Mouse (Mus musculus): ENCODE data around the gene Tspoap1. TPM values are rescaled to one million over a fixed set of nuclear protein-coding genes. Genes with fewer than 3 reads are reported as not detected.
A peak's percentile ranks its signal among the peaks of the same experiment; 100 is the strongest.

Gene Tspoap1
- polyA plus RNA-seq, 1 experiment = 50.9 TPM

DNA sequence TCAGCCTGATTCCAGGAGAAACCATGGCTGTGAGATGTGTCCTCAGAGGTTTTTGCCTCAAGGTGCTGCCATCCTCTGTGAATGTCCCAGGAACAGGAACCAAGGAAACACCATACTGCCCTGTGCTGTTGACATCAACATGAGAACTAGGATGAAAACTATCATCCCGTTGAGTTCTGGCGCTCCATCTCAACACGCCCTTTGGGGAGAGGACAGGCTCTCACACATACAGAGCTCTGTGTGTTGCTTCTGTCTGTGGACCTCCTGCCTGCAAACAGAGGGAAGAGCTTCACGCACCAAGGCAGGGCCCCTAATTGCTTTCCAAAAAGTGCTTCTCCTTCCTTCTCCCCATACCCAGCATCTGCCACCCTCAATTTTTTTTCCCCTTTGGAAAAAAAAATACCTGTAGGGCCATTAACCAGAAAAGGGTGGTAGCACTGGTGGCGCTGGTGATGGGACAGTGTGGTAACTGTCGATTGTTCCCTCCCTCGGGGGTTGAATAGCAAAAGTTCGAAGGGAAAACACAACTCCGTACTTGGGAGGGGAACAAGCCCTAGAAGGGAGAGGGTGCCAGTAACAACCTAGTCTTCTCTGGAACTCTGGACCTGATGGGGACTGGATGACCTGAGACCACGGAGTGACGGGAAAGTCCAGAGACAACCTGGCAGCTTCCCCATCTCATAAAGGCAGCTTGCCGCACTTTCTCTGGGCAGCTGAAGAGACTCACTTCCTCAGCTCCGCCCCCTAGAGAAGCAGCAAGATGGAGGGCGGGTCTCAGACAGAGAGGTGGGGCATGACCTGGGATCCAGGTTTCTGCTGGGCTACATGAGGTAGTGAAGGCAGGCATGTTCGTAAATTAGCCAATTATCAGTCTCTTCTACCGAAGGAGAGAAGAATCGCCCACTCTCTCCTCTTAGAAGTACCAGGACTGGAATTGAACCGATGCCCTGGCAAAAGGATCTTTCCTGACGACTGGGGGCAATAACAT is 11.9 kb upstream of the Tspoap1 start:
- WGBS = 7% methylated on average over 19 of the region's 19 CpGs
- Histone ChIP-seq H3K4me3 (replicated peaks; ENCODE audit: control insufficient read depth, low read depth, low read length) (peak overlapping the region; percentile 63), H3K4me1 (ENCODE audit: control insufficient read depth, insufficient read depth, low read length) (peaks cover 18% of the 10 kb centered on the region), H3K27ac (ENCODE audit: control insufficient read depth, insufficient read depth, low read depth, low read length, poor library complexity) (peak overlapping the region; percentile 98)
- TF ChIP-seq POLR2A (IDR thresholded peaks at IDR 0.05; ENCODE audit: borderline replicate concordance, control insufficient read depth, low read depth, low read length) (peak; percentile 64), CTCF (IDR thresholded peaks at IDR 0.05; ENCODE audit: control insufficient read depth, insufficient read depth, low read length) (0 out of 2 replicates have a peak, but pooled peaks have one; percentile 7)

DNA sequence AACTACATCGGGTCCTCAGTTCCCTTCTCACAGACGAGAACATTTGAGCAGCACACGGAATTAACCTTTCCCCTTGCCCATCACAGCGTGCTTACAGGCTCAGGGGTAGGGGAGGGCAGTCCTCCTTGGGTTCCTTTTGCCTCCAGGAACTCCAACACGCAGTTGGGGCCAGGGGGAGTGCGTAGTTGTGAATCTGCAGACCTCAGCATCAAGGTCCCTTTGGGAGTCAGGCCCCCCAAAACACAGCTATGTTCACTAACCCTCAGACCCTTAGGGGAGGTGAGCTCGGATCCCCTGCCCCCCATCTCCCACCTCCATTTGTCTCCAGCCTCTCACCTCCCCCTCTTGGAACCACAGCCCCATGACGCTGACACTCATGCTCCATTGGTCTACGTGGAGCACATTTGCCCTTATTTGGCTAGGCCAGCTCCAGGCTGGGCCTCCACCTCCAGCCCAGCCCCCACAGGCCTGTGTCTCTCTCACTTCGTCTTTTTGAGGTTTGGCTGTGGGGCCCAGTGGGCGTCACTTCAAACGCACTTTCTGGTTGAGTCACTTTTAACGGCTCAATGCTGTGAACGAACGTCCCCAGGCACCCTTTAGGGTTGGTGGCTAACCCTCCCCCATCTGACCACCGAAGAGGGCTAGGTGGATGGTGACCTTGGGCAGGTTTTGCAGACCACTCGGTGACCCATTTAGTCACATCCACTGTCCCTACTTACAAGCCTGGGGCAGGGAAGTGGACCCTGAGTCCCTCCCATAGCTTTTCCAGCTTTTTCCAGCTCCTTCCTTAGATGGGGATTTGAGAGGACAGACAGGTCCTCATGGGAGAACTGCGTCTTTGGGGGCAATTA is 10.9 kb upstream of the Tspoap1 start:
- H3K27ac ChIP-seq (ENCODE audit: control insufficient read depth, insufficient read depth, low read depth, low read length, poor library complexity) = peak overlapping the region; percentile 98
- no peak for TF ChIP-seq CTCF (IDR thresholded peaks at IDR 0.05; ENCODE audit: control insufficient read depth, insufficient read depth, low read length)
- TF ChIP-seq POLR2A (IDR thresholded peaks at IDR 0.05; ENCODE audit: borderline replicate concordance, control insufficient read depth, low read depth, low read length) = peak; percentile 70
- H3K4me3 ChIP-seq (replicated peaks; ENCODE audit: control insufficient read depth, low read depth, low read length) = peak overlapping the region; percentile 63
- peaks cover 20% of the 10 kb centered on the region for H3K4me1 ChIP-seq (ENCODE audit: control insufficient read depth, insufficient read depth, low read length)
- under 1% methylated on average over 18 of the region's 18 CpGs for WGBS

- TF ChIP-seq POLR2A (IDR thresholded peaks at IDR 0.05; ENCODE audit: borderline replicate concordance, control insufficient read depth, low read depth, low read length) (no peak; the same call in 1 of the 2 replicates), CTCF (IDR thresholded peaks at IDR 0.05; ENCODE audit: control insufficient read depth, insufficient read depth, low read length) (no peak)
- Histone ChIP-seq H3K4me1 (ENCODE audit: control insufficient read depth, insufficient read depth, low read length) (peaks cover 21% of the 10 kb centered on the region), H3K27ac (ENCODE audit: control insufficient read depth, insufficient read depth, low read depth, low read length, poor library complexity) (peak overlapping the region; percentile 98), H3K4me3 (replicated peaks; ENCODE audit: control insufficient read depth, low read depth, low read length) (peak overlapping the region; percentile 53)
- 2% methylated on average over 11 of the region's 11 CpGs for WGBS
Measured at GRCm38 (mm10) chr11:87750043-87750421, 10.3 kb upstream of the Tspoap1 start.

DNA sequence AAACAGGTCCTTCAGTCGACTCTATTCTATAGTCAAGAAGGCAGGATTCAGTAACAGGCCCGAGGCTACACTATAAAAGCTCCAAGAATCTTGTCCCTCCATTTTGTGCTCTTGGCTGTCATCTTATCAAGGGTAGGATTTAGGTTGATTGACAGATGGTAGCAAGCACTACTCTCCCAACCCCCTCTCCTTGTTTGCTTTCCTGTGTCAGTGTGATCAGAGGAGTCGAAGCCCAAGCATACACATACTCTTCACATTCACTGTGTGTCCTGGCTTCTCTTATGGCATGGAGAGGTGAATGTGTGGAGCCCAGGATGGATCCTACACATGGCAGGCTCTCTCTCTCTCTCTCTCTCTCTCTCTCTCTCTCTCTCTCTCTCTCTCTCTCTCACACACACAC is 9.8 kb upstream of the Tspoap1 start:
- 4% methylated on average over 3 of the region's 3 CpGs for WGBS
- TF ChIP-seq CTCF (IDR thresholded peaks at IDR 0.05; ENCODE audit: control insufficient read depth, insufficient read depth, low read length) = no peak
- TF ChIP-seq POLR2A (IDR thresholded peaks at IDR 0.05; ENCODE audit: borderline replicate concordance, control insufficient read depth, low read depth, low read length) = no peak
- H3K27ac ChIP-seq (ENCODE audit: control insufficient read depth, insufficient read depth, low read depth, low read length, poor library complexity) = peak overlapping the region; percentile 98
- H3K4me1 ChIP-seq (ENCODE audit: control insufficient read depth, insufficient read depth, low read length) = peaks cover 21% of the 10 kb centered on the region
- H3K4me3 ChIP-seq (replicated peaks; ENCODE audit: control insufficient read depth, low read depth, low read length) = peak overlapping the region; percentile 25

- 15% methylated on average over 8 of the region's 8 CpGs for WGBS
- TF ChIP-seq CTCF (IDR thresholded peaks at IDR 0.05; ENCODE audit: control insufficient read depth, insufficient read depth, low read length) (no peak), POLR2A (IDR thresholded peaks at IDR 0.05; ENCODE audit: borderline replicate concordance, control insufficient read depth, low read depth, low read length) (no peak)
- Histone ChIP-seq H3K4me3 (replicated peaks; ENCODE audit: control insufficient read depth, low read depth, low read length) (peak overlapping the region; percentile 62), H3K4me1 (ENCODE audit: control insufficient read depth, insufficient read depth, low read length) (peaks cover 18% of the 10 kb centered on the region), H3K27ac (ENCODE audit: control insufficient read depth, insufficient read depth, low read depth, low read length, poor library complexity) (peak overlapping the region; percentile 98)
Measured at GRCm38 (mm10) chr11:87751031-87751430, 9.3 kb upstream of the Tspoap1 start.

DNA sequence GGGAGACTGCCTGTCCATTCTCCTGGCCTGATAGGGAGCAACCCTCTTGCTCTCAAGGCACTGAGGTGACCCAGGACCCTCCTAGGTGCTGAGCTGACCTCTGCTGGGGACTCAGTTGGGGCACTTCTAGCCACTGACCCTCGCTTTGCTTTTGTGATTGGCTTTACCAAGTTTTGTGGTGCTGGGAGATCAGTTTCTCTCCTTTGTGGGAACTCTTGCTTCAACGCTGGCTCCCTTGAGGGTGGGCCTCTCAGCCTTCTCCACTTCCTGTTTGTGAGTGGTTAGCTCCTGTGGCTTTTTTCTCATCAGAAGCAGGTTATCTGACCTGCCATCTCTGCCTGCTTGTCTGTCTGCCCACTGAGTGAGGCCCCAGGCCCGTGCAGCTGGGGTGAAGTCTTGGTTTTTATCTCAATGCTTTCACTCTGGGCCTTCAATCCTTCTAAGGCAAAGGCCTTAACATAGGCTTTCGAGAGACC is 8.8 kb upstream of the Tspoap1 start:
- peak overlapping the region; percentile 98 for H3K27ac ChIP-seq (ENCODE audit: control insufficient read depth, insufficient read depth, low read depth, low read length, poor library complexity)
- H3K4me3 ChIP-seq (replicated peaks; ENCODE audit: control insufficient read depth, low read depth, low read length) = peak overlapping the region; percentile 62
- no peak for TF ChIP-seq CTCF (IDR thresholded peaks at IDR 0.05; ENCODE audit: control insufficient read depth, insufficient read depth, low read length)
- peak; percentile 50 for TF ChIP-seq POLR2A (IDR thresholded peaks at IDR 0.05; ENCODE audit: borderline replicate concordance, control insufficient read depth, low read depth, low read length)
- peaks cover 16% of the 10 kb centered on the region for H3K4me1 ChIP-seq (ENCODE audit: control insufficient read depth, insufficient read depth, low read length)
- 2% methylated on average over 4 of the region's 4 CpGs for WGBS

DNA sequence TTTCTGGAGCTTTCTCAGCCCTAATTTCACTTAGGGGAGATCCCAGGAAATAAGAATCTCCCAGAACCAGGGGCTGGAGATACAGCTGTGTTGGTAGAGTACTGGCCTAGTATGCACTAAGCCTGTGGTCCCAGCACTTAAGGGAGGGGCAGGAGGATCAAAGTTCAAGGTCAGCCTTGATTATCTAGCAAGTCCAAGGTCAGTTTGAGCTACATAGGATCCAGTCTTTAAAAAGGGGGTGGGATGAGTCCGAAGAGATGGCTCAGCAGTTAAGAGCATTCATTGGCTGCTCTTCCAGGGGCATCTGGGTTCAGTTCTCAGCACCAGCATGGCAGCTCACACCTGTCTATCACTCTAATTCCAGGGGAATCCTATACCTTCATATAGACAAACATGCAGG is 8.0 kb upstream of the Tspoap1 start:
- Histone ChIP-seq H3K4me3 (replicated peaks; ENCODE audit: control insufficient read depth, low read depth, low read length) (no peak overlapping the region), H3K27ac (ENCODE audit: control insufficient read depth, insufficient read depth, low read depth, low read length, poor library complexity) (peak overlapping the region; percentile 98), H3K4me1 (ENCODE audit: control insufficient read depth, insufficient read depth, low read length) (peaks cover 15% of the 10 kb centered on the region)
- TF ChIP-seq CTCF (IDR thresholded peaks at IDR 0.05; ENCODE audit: control insufficient read depth, insufficient read depth, low read length) (no peak), POLR2A (IDR thresholded peaks at IDR 0.05; ENCODE audit: borderline replicate concordance, control insufficient read depth, low read depth, low read length) (no peak)
- WGBS = 48% methylated on average over 1 of the region's 1 CpGs

Measured in bone marrow, adult 2 months (tissue).